ENCODE assay signal across 7 mouse cellular contexts in the genomic region with DNA sequence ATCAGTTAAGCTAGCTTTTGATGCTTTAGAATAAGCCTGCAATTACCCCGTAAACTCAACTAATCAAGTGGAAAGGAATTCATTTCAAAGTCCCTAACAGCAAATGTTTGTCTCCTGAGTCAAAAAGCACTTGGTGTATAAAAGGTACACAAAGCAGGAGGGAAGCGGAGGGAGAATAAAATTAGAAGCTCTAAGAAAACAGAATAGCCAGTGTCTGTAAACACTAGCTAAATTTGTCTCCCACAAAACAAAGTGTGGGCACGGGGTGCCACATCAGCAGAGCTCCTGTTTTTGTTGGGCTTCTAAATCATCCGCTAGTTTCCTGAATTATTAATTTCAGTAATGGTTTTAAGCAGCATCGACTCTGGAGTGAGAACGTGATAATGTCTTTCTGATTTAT. TPM values are rescaled to one million over a fixed set of nuclear protein-coding genes. Genes with fewer than 3 reads are reported as not detected.
A peak's percentile ranks its signal among the peaks of the same experiment; 100 is the strongest.
DNase-seq lines count a peak whose midpoint lies in the region; ATAC-seq and TF ChIP-seq lines count a peak whose summit lies in the region.

No protein-coding gene starts in this region.

- peak overlapping the region; percentile 95; the same call in 1 of the 2 replicates for H3K27ac ChIP-seq in lung, embryonic 15.5 days
- no peak overlapping the region for H3K27ac ChIP-seq in embryonic fibroblast, embryonic 13.5 days (ENCODE audit: insufficient read depth, low read length)
- H3K27ac ChIP-seq in limb, embryonic 11.5 days (replicated peaks; ENCODE audit: low read depth, low read length), result no peak overlapping the region
- H3K27ac ChIP-seq in stomach, embryonic 14.5 days (ENCODE audit: low read length), result no peak overlapping the region

- H3K27me3 ChIP-seq in lung, embryonic 15.5 days, result no peaks in the 10 kb centered on the region
- no peaks in the 10 kb centered on the region for H3K27me3 ChIP-seq in limb, embryonic 11.5 days (ENCODE audit: control insufficient read depth, insufficient read depth, low read length)
- H3K27me3 ChIP-seq in stomach, embryonic 14.5 days (ENCODE audit: control insufficient read depth, insufficient read depth, low read length), result no peaks in the 10 kb centered on the region

- TF ChIP-seq POLR2A in embryonic fibroblast, embryonic 13.5 days (IDR thresholded peaks at IDR 0.05; ENCODE audit: low read depth, low read length), result no peak

- no peak for ATAC-seq in lung, embryonic 15.5 days (ENCODE audit: borderline replicate concordance, extremely low read depth, low FRiP score, low TSS enrichment)
- no peak for ATAC-seq in limb, embryonic 11.5 days (ENCODE audit: insufficient number of reproducible peaks, low FRiP score, low TSS enrichment, low read depth)
- ATAC-seq in stomach, embryonic 14.5 days (ENCODE audit: insufficient number of reproducible peaks, insufficient read depth, low FRiP score, low read depth), result no peak

- no peaks in the 10 kb centered on the region for H3K9me3 ChIP-seq in lung, embryonic 15.5 days
- H3K9me3 ChIP-seq in limb, embryonic 11.5 days (ENCODE audit: control insufficient read depth, low read length), result no peaks in the 10 kb centered on the region
- no peaks in the 10 kb centered on the region for H3K9me3 ChIP-seq in stomach, embryonic 14.5 days (ENCODE audit: control insufficient read depth, low read depth, low read length)

- H3K4me1 ChIP-seq in lung, embryonic 15.5 days, result peaks cover 11% of the 10 kb centered on the region
- peaks cover 8% of the 10 kb centered on the region for H3K4me1 ChIP-seq in embryonic fibroblast, embryonic 13.5 days (ENCODE audit: control insufficient read depth, insufficient read depth, low read length)
- H3K4me1 ChIP-seq in limb, embryonic 11.5 days (ENCODE audit: control insufficient read depth, insufficient read depth, low read length), result peaks cover 6% of the 10 kb centered on the region; the same call in 1 of the 2 replicates
- H3K4me1 ChIP-seq in stomach, embryonic 14.5 days (ENCODE audit: control insufficient read depth, insufficient read depth, low read length), result peaks cover 4% of the 10 kb centered on the region; the same call in 1 of the 2 replicates

- TF ChIP-seq CTCF in embryonic fibroblast, embryonic 13.5 days (IDR thresholded peaks at IDR 0.05; ENCODE audit: borderline replicate concordance, insufficient read depth, low read length), result no peak

- DNase-seq in lung, postnatal 14 days, result no peak
- no peak for DNase-seq in limb, embryonic 11.5 days (ENCODE audit: low spot score)
- no peak for DNase-seq in thymus, postnatal 36 days
- no peak for DNase-seq in left cerebral cortex, adult 11 months (ENCODE audit: low spot score)

- peak overlapping the region; percentile 65 for H3K4me2 ChIP-seq in lung, embryonic 15.5 days
- H3K4me2 ChIP-seq in limb, embryonic 11.5 days (ENCODE audit: low read depth, severe bottlenecking), result peak overlapping the region; percentile 77
- H3K4me2 ChIP-seq in stomach, embryonic 14.5 days (replicated peaks; ENCODE audit: low read depth, low read length), result peak overlapping the region; percentile 68

- H3K4me3 ChIP-seq in lung, embryonic 15.5 days, result peak overlapping the region; percentile 95
- H3K4me3 ChIP-seq in embryonic fibroblast, embryonic 13.5 days (ENCODE audit: insufficient read depth, low read length), result peak overlapping the region; percentile 97
- peak overlapping the region; percentile 92 for H3K4me3 ChIP-seq in limb, embryonic 11.5 days (ENCODE audit: low read depth, low read length)
- peak overlapping the region; percentile 93 for H3K4me3 ChIP-seq in stomach, embryonic 14.5 days (ENCODE audit: low read depth, low read length)

- 10% methylated on average over 6 of the region's 6 CpGs for WGBS in lung, embryonic 15.5 days
- 20% methylated on average over 6 of the region's 6 CpGs for WGBS in limb, embryonic 11.5 days
- 13% methylated on average over 6 of the region's 6 CpGs for WGBS in stomach, embryonic 14.5 days

- H3K36me3 ChIP-seq in lung, embryonic 15.5 days, result no peaks in the 10 kb centered on the region
- no peaks in the 10 kb centered on the region for H3K36me3 ChIP-seq in limb, embryonic 11.5 days (ENCODE audit: control insufficient read depth, insufficient read depth, low read length)
- no peaks in the 10 kb centered on the region for H3K36me3 ChIP-seq in stomach, embryonic 14.5 days (ENCODE audit: control insufficient read depth, insufficient read depth, low read length)

- H3K9ac ChIP-seq in lung, embryonic 15.5 days, result peak overlapping the region; percentile 98
- no peak overlapping the region for H3K9ac ChIP-seq in limb, embryonic 11.5 days (ENCODE audit: low read length)
- peak overlapping the region; percentile 92; the same call in 1 of the 2 replicates for H3K9ac ChIP-seq in stomach, embryonic 14.5 days (replicated peaks; ENCODE audit: low read depth, low read length)

RNA-seq across cellular contexts. Expression of gene Cd2ap, which starts 1.4 kb away (rescaled TPM):
- polyA plus RNA-seq in lung, embryonic 15.5 days (2015; fragmentation: Nextera tagmentation; extraction: Ambion mirVana), result 28.1 and 29.6 TPM in 2 replicates
- polyA plus RNA-seq in embryonic fibroblast, embryonic 13.5 days (2011; ENCODE audit: insufficient read length, low read depth, missing spikeins), result 37.7 and 39.8 TPM in 2 replicates
- polyA plus RNA-seq in limb, embryonic 11.5 days (2014; fragmentation: Nextera tagmentation; extraction: Ambion mirVana), result 20.0 and 23.5 TPM in 2 replicates
- polyA plus RNA-seq in stomach, embryonic 14.5 days (2014; fragmentation: Nextera tagmentation; extraction: Ambion mirVana), result 57.3 and 62.2 TPM in 2 replicates
